Mouse (Mus musculus) olfactory bulb, adult 2 months (tissue): ENCODE results near the gene Gbe1.

Experiments
- CTCF ChIP-seq: fragments of 200-500 bp; IDR thresholded peaks from 2 replicates; pipeline ENCODE4 v1.5.1; 2012; ENCODE audit warnings: low read depth, mild to moderate bottlenecking, low read length, moderate library complexity; ENCODE audit not compliant: insufficient read depth
- POLR2A ChIP-seq: fragments of 200-500 bp; IDR thresholded peaks from 2 replicates; pipeline ENCODE4 v1.6.1; 2012; ENCODE audit warnings: mild to moderate bottlenecking, low read depth, low read length, moderate library complexity; ENCODE audit not compliant: insufficient read depth

DNA sequence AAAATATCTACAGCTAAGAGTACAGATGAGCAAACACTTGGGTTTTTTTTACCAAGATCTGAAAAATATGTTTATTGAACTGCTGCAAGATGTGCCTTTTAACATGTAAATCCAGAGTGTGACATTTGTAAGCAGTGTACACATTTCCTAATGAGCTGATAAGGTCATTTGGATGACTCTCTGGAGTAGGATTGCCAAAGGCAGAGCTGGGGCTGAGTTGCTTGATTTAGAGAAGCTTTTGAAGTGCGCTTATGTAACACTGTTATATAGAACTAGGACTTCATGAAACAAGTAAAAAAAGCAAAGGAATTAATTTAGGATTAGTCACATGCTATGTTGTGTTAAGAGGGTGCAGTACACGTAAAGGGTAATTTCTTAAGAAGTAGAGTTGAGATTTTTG is 221.5 kb downstream of the Gbe1 start:
- TF ChIP-seq POLR2A, result no peak
- TF ChIP-seq CTCF, result no peak
